Mouse (Mus musculus): ENCODE data around the gene Zfp296. TPM values are rescaled to one million over a fixed set of nuclear protein-coding genes. Genes with fewer than 3 reads are reported as not detected.

The Zfp296 gene
- polyA plus RNA-seq, 1 experiment from 2014 or later: 0.60 TPM

DNA sequence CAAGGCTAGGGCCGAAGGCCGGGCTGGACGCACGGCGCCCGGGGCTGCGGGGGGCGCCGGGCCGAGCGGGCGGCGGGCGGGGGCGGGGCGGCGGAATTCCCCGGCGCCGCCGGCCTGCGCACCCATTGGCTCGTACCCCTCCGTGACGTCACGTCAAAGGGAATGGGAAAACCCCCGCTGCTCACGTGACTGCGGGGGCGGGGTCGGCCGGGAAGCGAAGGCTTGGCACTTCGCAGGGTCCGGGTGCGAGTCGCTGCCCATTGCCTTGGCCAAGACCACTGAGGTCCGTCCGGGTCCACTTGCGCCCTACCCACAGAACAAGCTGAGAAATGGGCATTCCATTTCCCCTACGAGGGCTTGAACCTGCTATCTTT lies 52.3 kb downstream of the Zfp296 start, which contains the start of gene Relb:
Relb (minus strand) TSS at position 78 of the 374 bp plus-strand sequence.
- under 1% methylated on average over 40 of the region's 41 CpGs for WGBS (ENCODE audit: insufficient replicate concordance)
- peaks cover 26% of the 10 kb centered on the region for H3K36me3 ChIP-seq (replicated peaks)
- peak; percentile 44 for ATAC-seq (ENCODE audit: insufficient read depth)
- H3K4me1 ChIP-seq (replicated peaks): peaks cover 54% of the 10 kb centered on the region
- peak within 1 kb of the TSS; percentile 64 for H3K9ac ChIP-seq
- H3K4me3 ChIP-seq (replicated peaks): peak within 1 kb of the TSS; percentile 78
- H3K4me2 ChIP-seq: peak within 1 kb of the TSS; percentile 100
- no peaks in the 10 kb centered on the region for H3K27me3 ChIP-seq
- H3K27ac ChIP-seq (replicated peaks): peak within 1 kb of the TSS; percentile 83
- H3K9me3 ChIP-seq (replicated peaks): no peaks in the 10 kb centered on the region

Other genes with a start within 250 kb of the Zfp296 start
- gene Ercc1, start 232.5 kb upstream of the Zfp296 start, polyA plus RNA-seq (2015; fragmentation: Nextera tagmentation; extraction: Ambion mirVana): 14.0 and 14.5 TPM in 2 replicates
- 7.9 and 8.1 TPM in 2 replicates for gene Cd3eap, start 217.8 kb upstream of the Zfp296 start, polyA plus RNA-seq (2015; fragmentation: Nextera tagmentation; extraction: Ambion mirVana)
- 0.94 and 1.5 TPM in 2 replicates for gene Ppp1r13l, start 217.5 kb upstream of the Zfp296 start, polyA plus RNA-seq (2015; fragmentation: Nextera tagmentation; extraction: Ambion mirVana)
- 6.2 and 7.5 TPM in 2 replicates for gene Ercc2, start 195.3 kb upstream of the Zfp296 start, polyA plus RNA-seq (2015; fragmentation: Nextera tagmentation; extraction: Ambion mirVana)
- 0.46 and 0.84 TPM in 2 replicates for gene Klc3, start 173.2 kb upstream of the Zfp296 start, polyA plus RNA-seq (2015; fragmentation: Nextera tagmentation; extraction: Ambion mirVana)
- 32.2 and 49.9 TPM in 2 replicates for gene Ckm, start 172.5 kb upstream of the Zfp296 start, polyA plus RNA-seq (2015; fragmentation: Nextera tagmentation; extraction: Ambion mirVana)
- gene Mark4, start 118.5 kb upstream of the Zfp296 start, polyA plus RNA-seq (2015; fragmentation: Nextera tagmentation; extraction: Ambion mirVana): 1.2 and 1.6 TPM in 2 replicates
- 0.85 and 1.2 TPM in 2 replicates for gene Exoc3l2, start 114.0 kb upstream of the Zfp296 start, polyA plus RNA-seq (2015; fragmentation: Nextera tagmentation; extraction: Ambion mirVana)
- 0.79 and 1.1 TPM in 2 replicates for gene Bloc1s3, start 68.9 kb upstream of the Zfp296 start, polyA plus RNA-seq (2015; fragmentation: Nextera tagmentation; extraction: Ambion mirVana)
- gene Trappc6a, start 68.9 kb upstream of the Zfp296 start, polyA plus RNA-seq (2015; fragmentation: Nextera tagmentation; extraction: Ambion mirVana): 41.2 and 42.0 TPM in 2 replicates
- not detected in 2 replicates for gene Nkpd1, start 59.4 kb upstream of the Zfp296 start, polyA plus RNA-seq (2015; fragmentation: Nextera tagmentation; extraction: Ambion mirVana)
- gene Ppp1r37, start 14.2 kb upstream of the Zfp296 start, polyA plus RNA-seq (2015; fragmentation: Nextera tagmentation; extraction: Ambion mirVana): 10.2 and 15.7 TPM in 2 replicates
- gene Gemin7, start 308 bp downstream of the Zfp296 start, polyA plus RNA-seq (2015; fragmentation: Nextera tagmentation; extraction: Ambion mirVana): 79.6 and 90.9 TPM in 2 replicates
- 12.2 and 13.4 TPM in 2 replicates for gene Clasrp, start 27.2 kb downstream of the Zfp296 start, polyA plus RNA-seq (2015; fragmentation: Nextera tagmentation; extraction: Ambion mirVana)
- 1.7 TPM in 2 replicates for gene Relb, start 52.2 kb downstream of the Zfp296 start, polyA plus RNA-seq (2015; fragmentation: Nextera tagmentation; extraction: Ambion mirVana)
- 48.3 and 48.8 TPM in 2 replicates for gene Clptm1, start 87.7 kb downstream of the Zfp296 start, polyA plus RNA-seq (2015; fragmentation: Nextera tagmentation; extraction: Ambion mirVana)
- 1,160 and 1,332 TPM in 2 replicates for gene Apoc2, start 100.7 kb downstream of the Zfp296 start, polyA plus RNA-seq (2015; fragmentation: Nextera tagmentation; extraction: Ambion mirVana)
- 22.2 and 29.1 TPM in 2 replicates for gene Gm44805, start 104.1 kb downstream of the Zfp296 start, polyA plus RNA-seq (2015; fragmentation: Nextera tagmentation; extraction: Ambion mirVana)
- 273 and 372 TPM in 2 replicates for gene Apoc4, start 104.2 kb downstream of the Zfp296 start, polyA plus RNA-seq (2015; fragmentation: Nextera tagmentation; extraction: Ambion mirVana)
- 609 and 611 TPM in 2 replicates for gene Apoc1, start 115.4 kb downstream of the Zfp296 start, polyA plus RNA-seq (2015; fragmentation: Nextera tagmentation; extraction: Ambion mirVana)
- gene Apoe, start 121.9 kb downstream of the Zfp296 start, polyA plus RNA-seq (2015; fragmentation: Nextera tagmentation; extraction: Ambion mirVana): 2,704 and 3,478 TPM in 2 replicates
- 87.2 and 91.8 TPM in 2 replicates for gene Tomm40, start 138.2 kb downstream of the Zfp296 start, polyA plus RNA-seq (2015; fragmentation: Nextera tagmentation; extraction: Ambion mirVana)
- 15.2 and 19.5 TPM in 2 replicates for gene Nectin2, start 173.2 kb downstream of the Zfp296 start, polyA plus RNA-seq (2015; fragmentation: Nextera tagmentation; extraction: Ambion mirVana)
- gene Bcam, start 193.7 kb downstream of the Zfp296 start, polyA plus RNA-seq (2015; fragmentation: Nextera tagmentation; extraction: Ambion mirVana): 10.3 and 11.3 TPM in 2 replicates
- gene Cblc, start 219.5 kb downstream of the Zfp296 start, polyA plus RNA-seq (2015; fragmentation: Nextera tagmentation; extraction: Ambion mirVana): 3.5 and 3.8 TPM in 2 replicates
- 4.7 and 5.3 TPM in 2 replicates for gene Bcl3, start 245.5 kb downstream of the Zfp296 start, polyA plus RNA-seq (2015; fragmentation: Nextera tagmentation; extraction: Ambion mirVana)

Measured in liver, embryonic 15.5 days (tissue).